28 mouse cellular contexts compared by ENCODE assay signal in the genomic region with DNA sequence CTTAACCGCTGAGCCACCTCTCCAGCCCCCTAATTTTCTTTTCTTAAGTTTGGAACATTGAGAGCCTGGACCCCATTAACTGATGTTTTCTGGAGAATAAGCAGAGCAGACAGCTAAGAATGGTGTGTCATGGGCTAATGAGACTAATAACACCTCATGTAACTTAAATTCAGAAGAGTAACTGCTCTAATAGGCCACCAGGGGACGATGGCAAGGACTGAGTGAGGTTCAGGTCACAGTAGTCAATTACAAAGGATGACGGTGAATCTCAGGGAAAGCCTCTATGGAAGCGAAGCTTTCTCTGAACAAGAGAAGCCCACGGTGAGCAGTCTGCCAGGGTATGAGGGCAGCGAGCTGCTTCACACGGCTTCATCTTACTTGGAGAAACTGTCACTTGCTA.
DNase-seq lines count a peak whose midpoint lies in the region; ATAC-seq and TF ChIP-seq lines count a peak whose summit lies in the region.
"Had no signal": no experiment of that assay in that cellular context is flagged by ENCODE, and none has a peak within 500 bp of the region (broad histone marks: within the 10 kb centered on the region; RNA-seq: fewer than 3 reads in every experiment).

No protein-coding gene starts in this region.

- dilution Hi-C loops in CH12.LX (cut with MboI; ENCODE audit: extremely low pct_ligation_motif_present, extremely low pct_unique_long_range_greater_than_20kb, low sequenced_read_pairs): no loop called here

- H3K4me1 ChIP-seq in heart, postnatal 0 days (ENCODE audit: control insufficient read depth, insufficient read depth): no peaks in the 10 kb centered on the region
- H3K4me1 ChIP-seq in heart, embryonic 12.5 days (replicated peaks): peaks cover 39% of the 10 kb centered on the region
- no peaks in the 10 kb centered on the region for H3K4me1 ChIP-seq in liver, embryonic 14.5 days (replicated peaks; ENCODE audit: control insufficient read depth in 2 of 2, insufficient read depth in 2 of 2, low read length in 1 of 2)
- no peaks in the 10 kb centered on the region for H3K4me1 ChIP-seq in liver, embryonic 11.5 days (replicated peaks; ENCODE audit: control insufficient read depth, insufficient read depth, low read length)
- peaks cover 0 to 20% of the 10 kb centered on the region in 2 experiments; a peak in 2 of 4 replicates for H3K4me1 ChIP-seq in CH12.LX (ENCODE audit: control insufficient read depth in 1 of 2, insufficient read depth in 2 of 2)
- H3K4me1 ChIP-seq in thymus, adult 2 months (replicated peaks; ENCODE audit: control insufficient read depth, insufficient read depth, low read length): 0 out of 2 replicates have a peak, but pooled peaks cover 1% of the 10 kb centered on the region
- H3K4me1 ChIP-seq: embryonic facial prominence, embryonic 15.5 days; hindbrain, embryonic 15.5 days; limb, embryonic 15.5 days; lung, embryonic 15.5 days; midbrain, embryonic 12.5 days; neural tube, embryonic 12.5 days had no signal

- H3K79me2 ChIP-seq in CH12.LX (replicated peaks; ENCODE audit: control insufficient read depth, extremely low read depth, insufficient read depth, poor library complexity, severe bottlenecking): no peaks in the 10 kb centered on the region; the same call in 1 of the 2 replicates

- H3K27me3 ChIP-seq in heart, postnatal 0 days (ENCODE audit: control insufficient read depth, insufficient read depth, low read length): no peaks in the 10 kb centered on the region
- H3K27me3 ChIP-seq in heart, embryonic 12.5 days (replicated peaks): no peaks in the 10 kb centered on the region
- no peaks in the 10 kb centered on the region for H3K27me3 ChIP-seq in liver, embryonic 14.5 days (ENCODE audit: control insufficient read depth, insufficient read depth, low read length)
- no peaks in the 10 kb centered on the region for H3K27me3 ChIP-seq in liver, embryonic 11.5 days (replicated peaks; ENCODE audit: control insufficient read depth, insufficient read depth, low read length)
- no peaks in the 10 kb centered on the region for H3K27me3 ChIP-seq in CH12.LX (replicated peaks)
- H3K27me3 ChIP-seq in thymus, adult 2 months (ENCODE audit: control insufficient read depth, insufficient read depth, low read length): no peaks in the 10 kb centered on the region
- H3K27me3 ChIP-seq: embryonic facial prominence, embryonic 15.5 days; heart, embryonic 15.5 days; hindbrain, embryonic 15.5 days; kidney, embryonic 15.5 days; limb, embryonic 15.5 days; lung, embryonic 15.5 days; midbrain, embryonic 12.5 days; neural tube, embryonic 12.5 days had no signal

- in situ Hi-C loops in CH12.LX (cut with MboI; ENCODE audit: low pct_ligation_motif_present, low pct_unique_long_range_greater_than_20kb, low sequenced_read_pairs): no loop called here

- H3K9ac ChIP-seq in heart, postnatal 0 days (replicated peaks; ENCODE audit: low read depth, low read length): no peak overlapping the region
- H3K9ac ChIP-seq in heart, embryonic 12.5 days: no peak overlapping the region
- H3K9ac ChIP-seq in liver, embryonic 14.5 days (replicated peaks): no peak overlapping the region
- H3K9ac ChIP-seq in liver, embryonic 11.5 days (ENCODE audit: low read depth, low read length): no peak overlapping the region
- H3K9ac ChIP-seq in CH12.LX (ENCODE audit: insufficient read depth, low read depth): no peak overlapping the region
- H3K9ac ChIP-seq: embryonic facial prominence, embryonic 15.5 days; heart, embryonic 15.5 days; hindbrain, embryonic 15.5 days; kidney, embryonic 15.5 days; limb, embryonic 15.5 days; lung, embryonic 15.5 days; midbrain, embryonic 12.5 days; neural tube, embryonic 12.5 days had no signal

- no peak overlapping the region for H3K4me3 ChIP-seq in heart, postnatal 0 days (ENCODE audit: low read depth, low read length)
- H3K4me3 ChIP-seq in heart, embryonic 12.5 days: no peak overlapping the region
- no peak overlapping the region for H3K4me3 ChIP-seq in liver, embryonic 14.5 days (ENCODE audit: insufficient read depth in 1 of 2, low read depth in 2 of 2, low read length in 2 of 2)
- no peak overlapping the region for H3K4me3 ChIP-seq in liver, embryonic 11.5 days (ENCODE audit: low read depth, low read length)
- H3K4me3 ChIP-seq in CH12.LX (replicated peaks in 1 of 3; ENCODE audit: low read depth in 2 of 3, low read length in 2 of 3, poor library complexity in 1 of 3): no peak overlapping the region
- H3K4me3 ChIP-seq in thymus, adult 2 months (ENCODE audit: control insufficient read depth, insufficient read depth, low read length): no peak overlapping the region
- H3K4me3 ChIP-seq: embryonic facial prominence, embryonic 15.5 days; heart, embryonic 15.5 days; hindbrain, embryonic 15.5 days; kidney, embryonic 15.5 days; limb, embryonic 15.5 days; lung, embryonic 15.5 days; midbrain, embryonic 12.5 days; neural tube, embryonic 12.5 days had no signal

- WGBS in heart, postnatal 0 days: 81% methylated on average over 7 of the region's 7 CpGs
- 84% methylated on average over 7 of the region's 7 CpGs for WGBS in heart, embryonic 12.5 days
- WGBS in liver, embryonic 14.5 days (ENCODE audit: insufficient replicate concordance): 83% methylated on average over 7 of the region's 7 CpGs
- WGBS in liver, embryonic 11.5 days: 90% methylated on average over 7 of the region's 7 CpGs
- WGBS in thymus, adult 2 months: 94% methylated on average over 7 of the region's 7 CpGs

- ATAC-seq in heart, postnatal 0 days (ENCODE audit: insufficient read depth, low read depth): no peak
- no peak for ATAC-seq in heart, embryonic 12.5 days (ENCODE audit: insufficient number of reproducible peaks, low FRiP score)
- no peak for ATAC-seq in liver, embryonic 14.5 days (ENCODE audit: insufficient read depth)
- no peak for ATAC-seq in liver, embryonic 11.5 days (replicated peaks; ENCODE audit: low FRiP score)
- ATAC-seq: CD4-positive, CD25-positive, alpha-beta regulatory T cell, adult 4 months; forebrain, embryonic 14.5 days; intestine, embryonic 16.5 days had no signal

- H3K27ac ChIP-seq in heart, postnatal 0 days (ENCODE audit: low read depth): no peak overlapping the region
- no peak overlapping the region for H3K27ac ChIP-seq in heart, embryonic 12.5 days (ENCODE audit: poor library complexity, severe bottlenecking)
- no peak overlapping the region for H3K27ac ChIP-seq in liver, embryonic 14.5 days
- no peak overlapping the region for H3K27ac ChIP-seq in liver, embryonic 11.5 days (ENCODE audit: low read depth, low read length)
- H3K27ac ChIP-seq in CH12.LX (ENCODE audit: insufficient read depth, low read depth): no peak overlapping the region
- no peak overlapping the region for H3K27ac ChIP-seq in thymus, adult 2 months (ENCODE audit: control insufficient read depth, insufficient read depth, low read length)
- H3K27ac ChIP-seq: embryonic facial prominence, embryonic 15.5 days; heart, embryonic 15.5 days; hindbrain, embryonic 15.5 days; kidney, embryonic 15.5 days; limb, embryonic 15.5 days; lung, embryonic 15.5 days; midbrain, embryonic 12.5 days; neural tube, embryonic 12.5 days had no signal

- TF ChIP-seq POLR2A in CH12.LX (IDR thresholded peaks at IDR 0.05; ENCODE audit: low read depth, low read length): no peak
- no peak for TF ChIP-seq POLR2A in thymus, adult 2 months (IDR thresholded peaks at IDR 0.05; ENCODE audit: control insufficient read depth, extremely low read depth, insufficient read depth, low read length, poor library complexity)

- H3K4me2 ChIP-seq in heart, postnatal 0 days (ENCODE audit: low read depth, low read length): no peak overlapping the region
- no peak overlapping the region for H3K4me2 ChIP-seq in heart, embryonic 12.5 days
- no peak overlapping the region for H3K4me2 ChIP-seq in liver, embryonic 14.5 days (ENCODE audit: low read depth)
- H3K4me2 ChIP-seq in liver, embryonic 11.5 days: no peak overlapping the region
- no peak overlapping the region for H3K4me2 ChIP-seq in CH12.LX (ENCODE audit: insufficient read depth, low read depth, poor library complexity, severe bottlenecking)
- H3K4me2 ChIP-seq: embryonic facial prominence, embryonic 15.5 days; heart, embryonic 15.5 days; hindbrain, embryonic 15.5 days; kidney, embryonic 15.5 days; limb, embryonic 15.5 days; lung, embryonic 15.5 days; midbrain, embryonic 12.5 days; neural tube, embryonic 12.5 days had no signal

- peak; percentile 21; the same call in 1 of the 2 replicates for TF ChIP-seq CTCF in heart, postnatal 0 days (IDR thresholded peaks at IDR 0.05; ENCODE audit: low read depth)
- peak; percentile 44 for TF ChIP-seq CTCF in liver, embryonic 14.5 days (IDR thresholded peaks at IDR 0.05; ENCODE audit: low read depth)
- peak in 1 of 2 experiments; percentile 30; a peak in 2 of 4 replicates for TF ChIP-seq CTCF in CH12.LX (conservative IDR thresholded peaks at IDR 0.05 in 1 of 2, IDR thresholded peaks at IDR 0.05 in 1 of 2; ENCODE audit: low read depth in 2 of 2, low read length in 2 of 2)
- TF ChIP-seq CTCF in thymus, adult 2 months (IDR thresholded peaks at IDR 0.05; ENCODE audit: borderline replicate concordance, control insufficient read depth, extremely low read depth, insufficient read depth, low read length, poor library complexity): no peak

- DNase-seq in heart, postnatal 0 days (ENCODE audit: low spot score): no peak
- no peak for DNase-seq in liver, embryonic 14.5 days (ENCODE audit: low read depth in 3 of 3, low spot score in 3 of 3)
- no peak for DNase-seq in liver, embryonic 11.5 days (ENCODE audit: low spot score)
- no peak for DNase-seq in CH12.LX (ENCODE audit: extremely low read depth)
- DNase-seq in ZHBTc4 (ENCODE audit: low read depth, low spot score): peak; percentile 48
- no peak for DNase-seq in thymus, adult 2 months
- DNase-seq in embryo, embryonic 10 days (ENCODE audit: low spot score): no peak
- DNase-seq: adrenal gland, postnatal 14 days; cerebellum, adult 9-10 months; gastrocnemius, postnatal 14 days; heart, postnatal 4 days; kidney, postnatal 4 days; left cerebral cortex, postnatal 4 days; right cerebral cortex, postnatal 14 days; spleen, adult 18-20 months; thymus, postnatal 25 days had no signal

- no peaks in the 10 kb centered on the region for H3K9me3 ChIP-seq in heart, postnatal 0 days (replicated peaks; ENCODE audit: control insufficient read depth, low read length)
- H3K9me3 ChIP-seq in heart, embryonic 12.5 days (replicated peaks): no peaks in the 10 kb centered on the region
- no peaks in the 10 kb centered on the region for H3K9me3 ChIP-seq in liver, embryonic 14.5 days (ENCODE audit: control insufficient read depth, low read length)
- no peaks in the 10 kb centered on the region for H3K9me3 ChIP-seq in liver, embryonic 11.5 days (ENCODE audit: control insufficient read depth, low read length)
- no peaks in the 10 kb centered on the region for H3K9me3 ChIP-seq in CH12.LX (replicated peaks; ENCODE audit: low read length)
- H3K9me3 ChIP-seq: embryonic facial prominence, embryonic 15.5 days; heart, embryonic 15.5 days; hindbrain, embryonic 15.5 days; kidney, embryonic 15.5 days; limb, embryonic 15.5 days; lung, embryonic 15.5 days; midbrain, embryonic 12.5 days; neural tube, embryonic 12.5 days had no signal

- no peak; the same call in none of the 2 replicates for TF ChIP-seq RAD21 in CH12.LX (IDR thresholded peaks at IDR 0.05; ENCODE audit: low read depth, low read length)

- peaks cover 72% of the 10 kb centered on the region for H3K36me3 ChIP-seq in heart, postnatal 0 days (replicated peaks; ENCODE audit: control insufficient read depth, insufficient read depth, low read length)
- H3K36me3 ChIP-seq in heart, embryonic 12.5 days: peaks cover 65% of the 10 kb centered on the region
- peaks cover 29% of the 10 kb centered on the region for H3K36me3 ChIP-seq in liver, embryonic 14.5 days (replicated peaks; ENCODE audit: control insufficient read depth, insufficient read depth, low read depth)
- H3K36me3 ChIP-seq in liver, embryonic 11.5 days (ENCODE audit: control insufficient read depth, insufficient read depth, low read length): peaks cover 30% of the 10 kb centered on the region
- H3K36me3 ChIP-seq in CH12.LX (replicated peaks in 1 of 2; ENCODE audit: control insufficient read depth in 1 of 2, insufficient read depth in 1 of 2, low read length in 1 of 2): peaks cover 58 to 98% of the 10 kb centered on the region in 2 experiments
- H3K36me3 ChIP-seq in thymus, adult 2 months (ENCODE audit: control insufficient read depth, insufficient read depth, low read length): peaks cover 29% of the 10 kb centered on the region

- TF ChIP-seq EP300 in heart, postnatal 0 days (IDR thresholded peaks at IDR 0.05; ENCODE audit: low read depth): no peak
- TF ChIP-seq EP300 in liver, embryonic 14.5 days (IDR thresholded peaks at IDR 0.05; ENCODE audit: low read depth): no peak
- TF ChIP-seq EP300 in CH12.LX (IDR thresholded peaks at IDR 0.05; ENCODE audit: low read length): no peak
